ENCODE assay signal across 29 mouse cellular contexts in the genomic region with DNA sequence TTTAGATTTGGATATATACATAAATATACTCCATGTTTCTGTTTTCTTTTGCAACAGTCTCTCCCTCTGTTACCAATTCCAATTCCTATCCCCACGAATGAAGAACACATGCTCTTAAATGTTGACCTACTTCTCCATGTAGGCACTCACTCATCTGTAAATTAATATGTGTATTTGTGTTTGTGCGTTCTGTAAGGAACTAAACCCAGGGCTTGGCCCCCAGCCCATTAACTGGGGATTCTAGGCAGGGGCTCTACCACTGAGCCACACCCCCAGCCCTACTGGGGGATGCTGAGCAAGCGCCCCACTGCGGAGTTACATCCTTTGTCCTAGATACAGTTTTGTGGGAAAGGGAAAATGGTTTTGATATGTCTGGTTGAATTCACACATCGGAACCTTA. TPM values are rescaled to one million over a fixed set of nuclear protein-coding genes. Genes with fewer than 3 reads are reported as not detected.
DNase-seq lines count a peak whose midpoint lies in the region; TF ChIP-seq lines count a peak whose summit lies in the region.
"Had no signal": no experiment of that assay in that cellular context is flagged by ENCODE, and none has a peak within 500 bp of the region (broad histone marks: within the 10 kb centered on the region; RNA-seq: fewer than 3 reads in every experiment).

No protein-coding gene starts in this region.

- H3K27ac ChIP-seq in heart, embryonic 10.5 days, result no peak overlapping the region
- H3K27ac ChIP-seq in left cerebral cortex, adult 2 months, result peak overlapping the region; percentile 28; the same call in 1 of the 2 replicates
- H3K27ac ChIP-seq: hindbrain, embryonic 15.5 days; kidney, postnatal 0 days; limb, embryonic 12.5 days; liver, embryonic 14.5 days; neural tube, embryonic 13.5 days; stomach, embryonic 15.5 days had no signal

- peaks cover 54% of the 10 kb centered on the region for H3K36me3 ChIP-seq in heart, embryonic 10.5 days

- H3K9me3 ChIP-seq in heart, embryonic 10.5 days, result no peaks in the 10 kb centered on the region
- H3K9me3 ChIP-seq: heart, embryonic 12.5 days; hindbrain, embryonic 15.5 days; limb, embryonic 12.5 days; neural tube, embryonic 13.5 days; stomach, embryonic 15.5 days had no signal

- WGBS in heart, embryonic 10.5 days, result 94% methylated on average over 5 of the region's 5 CpGs

- no peaks in the 10 kb centered on the region for H3K27me3 ChIP-seq in heart, embryonic 10.5 days (ENCODE audit: insufficient read depth, poor library complexity, severe bottlenecking)
- H3K27me3 ChIP-seq: heart, embryonic 12.5 days; hindbrain, embryonic 15.5 days; limb, embryonic 12.5 days; neural tube, embryonic 13.5 days; stomach, embryonic 15.5 days had no signal

- peak; percentile 63 for DNase-seq in heart, embryonic 10.5 days (ENCODE audit: low spot score)
- DNase-seq in heart, adult 11 months, result no peak
- DNase-seq in left cerebral cortex, adult 2 months (ENCODE audit: extremely low spot score in 1 of 2, low spot score in 2 of 2), result no peak
- DNase-seq in left cerebral cortex, adult 18-20 months (ENCODE audit: low spot score in 2 of 2), result no peak
- DNase-seq in retina, postnatal 1 day, result peak; percentile 68
- DNase-seq in retina, embryonic 14.5 days (ENCODE audit: low spot score), result no peak
- no peak for DNase-seq in adrenal gland, postnatal 25 days
- DNase-seq: adrenal gland, postnatal 36 days; cerebellum, postnatal 14 days; gastrocnemius, postnatal 10 days; heart, postnatal 4 days; kidney, adult 2 months; kidney, postnatal 4 days; lung, postnatal 36 days; right cerebral cortex, postnatal 25 days; thymus, postnatal 14 days had no signal

- H3K4me3 ChIP-seq in heart, embryonic 10.5 days, result no peak overlapping the region
- no peak overlapping the region for H3K4me3 ChIP-seq in left cerebral cortex, adult 2 months
- H3K4me3 ChIP-seq: erythroblast, embryonic 14.5 days; heart, embryonic 12.5 days; hindbrain, embryonic 15.5 days; limb, embryonic 12.5 days; neural tube, embryonic 13.5 days; stomach, embryonic 15.5 days had no signal

- TF ChIP-seq CTCF in left cerebral cortex, adult 2 months (IDR thresholded peaks at IDR 0.05), result no peak

- intact Hi-C loops in left cerebral cortex, adult 2 months (cut with DNase I), result no loop called here

- H3K4me1 ChIP-seq in heart, embryonic 10.5 days, result peaks cover 32% of the 10 kb centered on the region
- H3K4me1 ChIP-seq: hindbrain, embryonic 15.5 days; limb, embryonic 12.5 days; neural tube, embryonic 13.5 days had no signal

RNA-seq across cellular contexts. Expression of gene Ap2a1, which starts 10.2 kb away (rescaled TPM):
- polyA plus RNA-seq in heart, embryonic 10.5 days (2016; fragmentation: Nextera tagmentation; extraction: Ambion mirVana), result 73.9 and 82.1 TPM in 2 replicates
- total RNA-seq in left cerebral cortex, adult 2 months (2021), result 100 to 1,000 TPM; 327 to 331 TPM
- total RNA-seq in left cerebral cortex, adult 18-20 months (2021), result 100 to 1,000 TPM; 328 to 355 TPM
- 83.7 and 115 TPM in 2 replicates for total RNA-seq in adrenal gland, postnatal 25 days (2021)

RNA-seq across cellular contexts. Expression of gene Fuz, which starts 23.2 kb away (rescaled TPM):
- 14.2 and 14.9 TPM in 2 replicates for polyA plus RNA-seq in heart, embryonic 10.5 days (2016; fragmentation: Nextera tagmentation; extraction: Ambion mirVana)
- total RNA-seq in left cerebral cortex, adult 2 months (2021), result 10 to 100 TPM; 23.4 to 24.1 TPM
- 10 to 100 TPM; 22.2 to 24.2 TPM for total RNA-seq in left cerebral cortex, adult 18-20 months (2021)
- total RNA-seq in adrenal gland, postnatal 25 days (2021), result 37.4 and 37.8 TPM in 2 replicates

RNA-seq across cellular contexts. Expression of gene Tsks, which starts 23.9 kb away (rescaled TPM):
- 0.25 TPM in 1 of 2 replicates, not detected in the other for polyA plus RNA-seq in heart, embryonic 10.5 days (2016; fragmentation: Nextera tagmentation; extraction: Ambion mirVana)
- 1 to 10 TPM; 2.8 to 3.0 TPM for total RNA-seq in left cerebral cortex, adult 2 months (2021)
- total RNA-seq in left cerebral cortex, adult 18-20 months (2021), result 1 to 10 TPM; 1.7 to 3.0 TPM
- not detected in 2 replicates for total RNA-seq in adrenal gland, postnatal 25 days (2021)
- total RNA-seq: adrenal gland, adult 18-20 months; adrenal gland, postnatal 36 days; gastrocnemius, postnatal 10 days; heart, postnatal 4 days; megakaryocyte, adult 5-6 weeks had no signal
- polyA plus RNA-seq: CD4-positive, CD25-positive, alpha-beta regulatory T cell, adult 4 months; embryonic facial prominence, embryonic 11.5 days; erythroblast, embryonic 14.5 days; heart, embryonic 12.5 days; inflammation-experienced regulatory T-cells, adult 6 months had no signal

RNA-seq across cellular contexts. Expression of gene Med25, which starts 26.6 kb away (rescaled TPM):
- 90.5 and 95.6 TPM in 2 replicates for polyA plus RNA-seq in heart, embryonic 10.5 days (2016; fragmentation: Nextera tagmentation; extraction: Ambion mirVana)
- 10 to 100 TPM; 96.1 to 98.5 TPM for total RNA-seq in left cerebral cortex, adult 2 months (2021)
- total RNA-seq in left cerebral cortex, adult 18-20 months (2021), result 10 to 100 TPM; 85.9 to 94.9 TPM
- 93.7 and 103 TPM in 2 replicates for total RNA-seq in adrenal gland, postnatal 25 days (2021)

RNA-seq across cellular contexts. Expression of gene Ptov1, which starts 49.5 kb away (rescaled TPM):
- 258 and 316 TPM in 2 replicates for polyA plus RNA-seq in heart, embryonic 10.5 days (2016; fragmentation: Nextera tagmentation; extraction: Ambion mirVana)
- total RNA-seq in left cerebral cortex, adult 2 months (2021), result 100 to 1,000 TPM; 273 to 290 TPM
- total RNA-seq in left cerebral cortex, adult 18-20 months (2021), result 100 to 1,000 TPM; 280 to 295 TPM
- 309 and 326 TPM in 2 replicates for total RNA-seq in adrenal gland, postnatal 25 days (2021)

Comparison
In these comparisons a context has a peak if more than half of its experiments do, and no peak if none do; other contexts are left out.
1. DNase-seq: peak in heart, embryonic 10.5 days (single experiment) and retina, postnatal 1 day (single experiment); none in heart, adult 11 months (single experiment), left cerebral cortex, adult 2 months (0 of 2), left cerebral cortex, adult 18-20 months (0 of 2), retina, embryonic 14.5 days (single experiment) and adrenal gland, postnatal 25 days (single experiment).